Mouse (Mus musculus) right cerebral cortex, postnatal 4 days (tissue): ENCODE data around the gene Ddx59.

Experiments
- DNase-seq: peaks from one replicate; pipeline ENCODE4 v3.0.0-alpha.2; 2022

Gene Ddx59

DNA sequence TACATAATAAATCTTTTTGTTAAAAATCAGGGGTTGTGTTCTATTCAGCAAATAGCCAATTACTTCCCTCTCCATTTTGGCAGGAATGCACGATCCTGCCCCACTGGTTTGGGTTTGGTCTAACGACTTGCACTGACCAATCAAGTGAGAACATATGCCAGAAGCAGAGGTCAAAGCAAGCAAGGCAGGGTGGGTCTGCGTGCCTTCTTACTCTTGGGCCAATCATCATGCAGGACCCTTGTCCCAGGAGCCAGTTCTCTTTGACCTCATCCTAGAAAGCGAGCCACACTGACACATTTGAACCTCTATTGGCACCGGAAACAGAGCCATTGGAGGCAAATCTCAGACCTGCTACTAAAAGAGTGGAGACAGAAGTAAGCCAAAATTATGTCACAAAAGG lies 35.1 kb downstream of the Ddx59 start:
- DNase-seq = no peak

DNA sequence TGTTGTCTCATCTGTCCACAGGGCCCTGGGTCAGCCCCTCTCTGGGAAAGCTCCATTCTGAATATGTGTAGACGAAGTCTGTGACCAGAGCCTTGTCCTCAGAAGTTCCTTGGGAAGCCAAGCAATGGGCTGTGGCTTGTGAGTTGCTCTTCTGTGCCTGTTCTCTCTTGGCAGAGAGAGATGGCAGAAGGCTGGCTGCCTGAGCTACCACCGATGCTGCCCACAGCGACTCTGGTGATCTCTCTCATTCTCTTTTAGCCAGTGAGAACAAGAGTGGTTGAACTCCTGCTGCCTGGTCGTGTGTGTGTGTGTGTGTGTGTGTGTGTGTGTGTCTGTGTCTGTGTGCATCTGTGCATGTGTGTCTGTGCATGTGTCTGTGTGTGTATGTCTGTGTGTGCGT lies 37.4 kb downstream of the Ddx59 start:
- DNase-seq = no peak

DNA sequence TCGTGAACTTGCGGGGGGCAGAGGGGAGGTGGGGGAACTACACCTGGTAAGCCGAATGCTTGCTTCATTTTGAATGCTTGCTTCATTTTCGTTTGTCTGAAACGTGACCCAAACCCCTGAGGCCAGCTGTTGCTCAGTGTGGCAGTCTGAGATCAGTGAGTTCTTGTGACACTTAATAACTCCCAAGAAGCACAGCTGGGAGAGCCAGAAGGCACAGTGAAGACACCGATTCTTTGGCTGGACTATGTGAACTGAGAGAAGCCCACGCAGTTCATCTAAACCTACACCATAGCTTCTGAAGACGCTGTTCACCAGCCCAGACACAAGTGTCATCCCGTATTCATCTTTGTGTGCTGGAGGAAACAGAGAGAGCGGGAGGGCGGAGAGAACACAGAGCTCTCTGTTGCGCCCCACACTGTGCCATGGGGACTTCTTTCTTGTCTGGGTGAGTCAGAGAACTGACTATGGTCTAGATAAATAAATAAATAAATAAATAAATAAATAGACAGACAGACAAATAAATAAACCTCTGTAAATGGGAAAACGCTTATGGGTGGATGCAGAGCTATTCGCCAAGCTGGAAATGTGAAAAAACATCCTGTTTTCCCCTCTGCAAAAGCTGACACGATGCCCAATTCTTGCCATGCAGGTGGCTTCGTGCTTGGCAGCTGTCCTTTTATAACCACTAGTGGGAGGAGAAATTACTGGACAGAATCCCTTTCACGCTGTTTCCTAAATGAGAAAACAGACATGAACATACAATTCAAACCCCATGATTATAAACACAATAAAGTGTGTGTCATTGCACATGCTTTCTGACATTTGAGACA lies 40.9 kb downstream of the Ddx59 start:
- DNase-seq = no peak

DNA sequence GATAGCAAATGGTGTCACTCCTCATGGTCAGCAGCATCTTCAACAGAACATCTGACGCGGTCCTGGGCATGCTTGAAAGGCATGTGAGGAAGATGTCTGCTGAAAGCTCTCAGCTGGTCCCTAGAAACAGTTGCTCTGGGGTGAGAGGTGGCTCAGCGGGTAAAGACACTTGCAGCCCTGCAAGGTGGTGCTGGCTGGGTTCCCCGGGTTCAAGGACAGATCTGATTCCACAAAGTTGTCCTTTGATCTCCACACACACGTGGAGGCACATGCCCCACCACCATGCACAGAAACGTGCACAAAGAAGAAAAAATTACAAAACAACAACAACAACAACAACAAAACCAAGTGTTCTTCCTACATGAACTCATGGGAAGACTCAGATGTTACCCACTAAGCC lies 41.7 kb downstream of the Ddx59 start:
- no peak for DNase-seq

DNA sequence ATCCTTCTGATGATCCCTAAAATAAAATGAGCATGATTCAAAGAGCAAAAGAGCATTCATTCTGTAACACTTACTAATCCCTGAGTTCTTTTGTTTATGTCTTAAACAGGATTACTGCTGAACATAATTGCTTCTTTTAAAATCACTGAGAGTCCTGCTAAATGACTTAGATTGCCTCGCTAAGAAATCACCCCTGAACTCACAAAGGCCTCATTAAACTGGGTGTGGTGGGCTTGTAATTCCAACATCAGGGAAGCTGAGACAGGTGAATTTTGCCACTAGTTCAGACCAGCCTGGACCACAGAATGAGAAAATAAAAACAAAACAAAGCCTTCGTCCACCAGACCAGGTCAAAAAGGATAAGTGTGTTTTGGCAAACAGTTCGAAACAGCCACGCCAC lies 42.3 kb downstream of the Ddx59 start:
- no peak for DNase-seq

DNA sequence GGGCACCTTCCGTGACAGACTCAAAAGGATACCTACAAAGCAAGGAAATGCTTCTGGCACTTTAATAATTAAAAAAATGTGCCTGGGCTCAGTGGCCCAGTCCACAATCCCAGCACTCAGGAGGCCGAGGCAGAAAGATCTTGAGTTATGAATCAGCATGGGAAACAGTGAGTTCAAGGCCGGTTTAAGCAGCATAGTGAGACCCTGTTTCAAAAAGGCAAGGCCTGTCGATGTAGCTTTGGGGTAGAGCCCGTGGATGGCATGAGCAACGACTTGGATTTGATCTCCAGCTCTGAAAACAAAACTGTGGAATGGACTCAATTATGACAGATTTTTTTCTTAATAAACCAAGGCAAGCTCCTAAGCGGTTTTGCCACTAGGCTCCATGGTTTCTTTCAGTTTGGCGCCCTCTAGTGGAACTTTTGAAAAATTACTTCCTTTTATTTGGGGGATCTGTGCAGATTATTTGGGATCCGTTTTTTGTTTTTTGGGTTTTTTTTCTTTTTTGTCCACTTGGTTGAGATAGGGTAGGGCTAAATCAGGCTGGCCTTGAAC lies 43.7 kb downstream of the Ddx59 start:
- DNase-seq = no peak

DNA sequence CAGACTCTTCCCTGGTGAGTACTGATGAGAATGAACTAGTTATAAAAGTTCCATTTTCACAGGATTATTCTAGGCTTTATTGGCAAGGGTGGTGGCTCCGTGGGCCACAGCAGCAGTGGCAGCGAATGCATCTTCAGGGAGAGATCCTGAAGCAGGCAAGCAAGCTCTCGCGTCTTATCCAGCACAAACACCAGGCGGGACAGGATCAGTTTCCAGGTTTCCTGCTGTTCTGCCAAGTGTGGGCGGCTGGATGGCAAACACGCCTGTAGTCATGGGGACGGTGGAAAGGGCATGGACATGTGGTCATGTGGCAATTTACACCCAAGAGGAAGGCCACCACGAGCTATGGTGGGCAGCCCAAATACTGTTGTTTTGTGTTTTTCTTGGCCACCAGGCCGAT lies 47.4 kb downstream of the Ddx59 start:
- no peak for DNase-seq

DNA sequence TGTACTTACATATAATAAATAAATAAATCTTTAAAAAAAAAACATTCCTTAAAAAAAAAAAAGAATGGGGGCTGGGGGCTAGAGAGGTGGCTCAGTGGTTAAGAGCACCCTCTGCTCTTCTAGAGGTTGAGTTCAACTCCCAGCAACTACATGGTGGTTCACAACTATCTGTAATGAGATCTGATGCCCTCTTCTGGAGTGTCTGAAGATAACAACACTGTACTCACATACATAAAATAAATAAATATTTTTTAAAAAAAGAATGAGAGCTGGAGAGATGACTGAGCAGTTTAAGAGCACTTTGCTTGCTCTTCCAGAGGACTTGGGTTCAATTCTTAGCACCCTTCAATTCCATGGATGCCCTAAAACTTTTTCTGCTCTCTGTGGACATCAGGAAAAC lies 50.1 kb downstream of the Ddx59 start:
- DNase-seq = no peak

DNA sequence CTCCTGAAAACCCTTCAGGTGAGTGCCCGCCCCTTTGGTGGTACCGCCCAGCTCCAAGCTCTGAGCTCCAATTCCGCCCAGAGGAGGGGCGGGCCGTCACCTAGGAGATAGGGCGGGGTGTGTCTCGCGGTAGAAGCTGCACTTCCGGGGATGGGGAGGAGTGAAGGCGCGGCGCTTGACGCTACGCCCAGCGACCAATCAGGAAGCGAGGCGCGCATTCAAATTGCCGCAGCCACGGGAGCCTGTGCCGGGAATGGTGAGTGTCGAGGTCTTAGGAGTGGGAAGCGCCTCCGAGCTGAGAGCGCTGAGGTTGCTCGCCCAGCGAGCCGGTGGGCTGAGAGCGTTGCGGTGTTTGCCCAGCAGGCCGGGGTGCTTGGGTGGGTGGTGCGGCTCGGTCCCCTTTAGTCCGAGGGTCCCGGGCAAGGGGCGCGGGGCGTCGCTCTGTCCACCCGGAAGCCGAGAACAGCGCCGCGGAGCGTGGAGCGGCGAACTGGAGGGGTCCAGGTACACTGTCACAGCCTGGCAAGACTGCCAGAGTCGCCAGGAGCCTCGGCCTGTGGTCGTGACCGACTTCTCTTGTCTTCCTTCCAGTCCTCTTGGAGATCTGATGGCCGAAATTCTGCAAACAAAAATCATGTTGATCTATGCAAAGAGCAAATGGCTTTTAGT lies 51.2 kb downstream of the Ddx59 start, which contains the start of gene Kif14:
TSS of gene Kif14 (plus strand) at position 201 of the 669 bp plus-strand sequence.
- peak; percentile 93 for DNase-seq

DNA sequence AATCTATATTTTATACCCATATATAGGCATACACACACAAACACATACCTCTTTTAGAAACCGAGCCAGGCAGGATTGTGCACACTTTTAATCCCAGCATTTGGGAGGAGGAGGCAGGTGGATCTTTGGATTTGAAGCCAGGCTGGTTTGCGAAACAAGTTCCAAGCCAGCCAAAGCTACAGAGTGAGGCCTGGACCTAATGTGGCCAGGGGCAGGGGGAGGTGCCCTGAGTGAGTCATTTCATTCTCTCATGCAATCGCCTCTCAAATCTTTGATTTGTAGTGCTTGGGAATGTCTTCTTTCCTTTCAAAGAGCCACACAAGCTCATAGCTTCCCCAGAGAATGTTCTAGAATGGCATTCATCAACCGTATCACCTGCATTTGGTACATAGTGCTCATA lies 54.3 kb downstream of the Ddx59 start:
- DNase-seq = no peak

DNA sequence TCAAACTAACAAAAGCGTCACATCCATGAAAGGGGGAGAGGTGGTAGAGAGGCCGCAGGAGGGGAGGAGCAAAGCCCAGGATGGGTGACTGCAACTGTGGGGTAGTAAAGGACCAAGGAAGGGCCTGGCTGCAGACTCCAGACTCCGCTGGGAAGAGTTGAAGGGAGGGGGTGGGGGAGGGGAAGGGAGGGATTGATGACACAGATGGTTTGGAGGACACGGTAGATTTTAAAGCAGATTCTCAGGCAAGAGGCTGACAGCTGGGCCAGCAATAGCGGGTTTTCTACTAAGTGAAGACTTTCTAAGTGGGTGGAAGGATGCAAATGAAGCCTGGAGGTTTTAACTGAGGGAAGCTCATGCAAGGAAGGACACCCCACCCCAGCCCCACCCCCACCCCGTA lies 55.4 kb downstream of the Ddx59 start:
- no peak for DNase-seq
